ENCODE assay signal across 8 mouse cellular contexts in the genomic region with DNA sequence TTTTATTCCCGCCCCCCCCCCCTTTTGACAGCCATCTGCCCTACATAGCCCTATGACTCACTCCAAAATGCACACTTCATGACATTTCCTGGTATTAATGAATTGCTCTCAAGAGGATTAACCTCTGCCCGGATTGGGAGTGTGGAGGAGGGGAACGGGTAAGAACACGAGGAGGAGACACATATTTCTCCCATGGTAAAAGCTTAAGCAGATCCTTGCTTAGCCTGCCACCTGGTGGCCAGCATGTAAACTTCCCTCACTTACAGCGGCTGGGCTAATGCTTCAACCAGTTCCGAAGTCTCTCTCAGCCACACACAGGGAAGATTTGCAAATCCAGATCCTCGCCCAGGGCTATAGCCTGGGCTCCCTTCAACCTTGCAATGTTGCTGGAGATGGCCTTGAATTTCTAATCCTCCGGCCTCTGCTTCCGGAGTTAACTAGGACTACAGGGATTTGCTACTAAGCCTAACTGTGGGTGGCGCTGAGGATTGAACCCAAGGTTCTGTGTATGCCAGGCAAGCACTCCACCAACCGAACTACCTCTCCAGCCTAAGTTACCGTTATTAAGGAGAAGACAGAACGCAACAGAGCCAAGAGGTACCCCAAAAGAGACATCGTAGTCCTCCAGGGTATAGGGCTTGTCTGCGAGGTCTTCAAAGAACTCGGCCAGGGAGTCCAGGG. TPM values are rescaled to one million over a fixed set of nuclear protein-coding genes. Genes with fewer than 3 reads are reported as not detected.
DNase-seq lines count a peak whose midpoint lies in the region; ATAC-seq and TF ChIP-seq lines count a peak whose summit lies in the region.

No protein-coding gene starts in this region.

- peak; percentile 78 to 85 (median 79) for TF ChIP-seq CTCF in MEL (IDR thresholded peaks at IDR 0.05 in 2 of 3, conservative IDR thresholded peaks at IDR 0.05 in 1 of 3; ENCODE audit: control insufficient read depth in 1 of 3, insufficient read depth in 1 of 3, low read depth in 2 of 3, low read length in 3 of 3, poor library complexity in 1 of 3, severe bottlenecking in 1 of 3)

- TF ChIP-seq EP300 in MEL (IDR thresholded peaks at IDR 0.05; ENCODE audit: low read depth in 1 of 2, low read length in 2 of 2), result no peak

- H3K4me2 ChIP-seq in forebrain, embryonic 16.5 days (ENCODE audit: low read length), result peak overlapping the region; percentile 38

- H3K27ac ChIP-seq in MEL (ENCODE audit: control insufficient read depth, low read depth, low read length), result no peak overlapping the region
- H3K27ac ChIP-seq in forebrain, embryonic 16.5 days (ENCODE audit: low read length), result no peak overlapping the region

- no peak overlapping the region for H3K4me3 ChIP-seq in MEL (ENCODE audit: control insufficient read depth in 1 of 2, insufficient read depth in 1 of 2, low read depth in 2 of 2, low read length in 2 of 2)
- H3K4me3 ChIP-seq in forebrain, embryonic 16.5 days (replicated peaks; ENCODE audit: low read length), result no peak overlapping the region

- TF ChIP-seq RAD21 in MEL (IDR thresholded peaks at IDR 0.05; ENCODE audit: low read depth, low read length), result peak; percentile 67

- no peaks in the 10 kb centered on the region for H3K79me2 ChIP-seq in MEL (ENCODE audit: control insufficient read depth, insufficient read depth, low read length, poor library complexity)

- 42% methylated on average over 16 of the region's 16 CpGs for WGBS in forebrain, embryonic 16.5 days

- DNase-seq in MEL (ENCODE audit: low read depth, low spot score), result peak; percentile 87
- peak; percentile 84 to 85 for DNase-seq in cerebellum, adult 18-20 months
- DNase-seq in heart, postnatal 25 days (ENCODE audit: low spot score), result peak; percentile 55
- DNase-seq in layer of hippocampus, adult 18-20 months (ENCODE audit: low spot score in 2 of 2), result peak; percentile 76 to 78
- peak; percentile 83 to 86 for DNase-seq in lung, adult 18-20 months
- peak; percentile 71 for DNase-seq in testis, postnatal 14 days (ENCODE audit: low spot score)

- TF ChIP-seq POLR2A in MEL (IDR thresholded peaks at IDR 0.05; ENCODE audit: control insufficient read depth in 1 of 2, insufficient read depth in 1 of 2, low read depth in 1 of 2, low read length in 2 of 2, poor library complexity in 1 of 2), result no peak

- no peaks in the 10 kb centered on the region for H3K9me3 ChIP-seq in MEL (replicated peaks; ENCODE audit: insufficient read depth, low read length)
- H3K9me3 ChIP-seq in forebrain, embryonic 16.5 days (ENCODE audit: control insufficient read depth, low read length), result no peaks in the 10 kb centered on the region

- H3K9ac ChIP-seq in MEL (ENCODE audit: control insufficient read depth, low read depth, low read length, poor library complexity, severe bottlenecking), result no peak overlapping the region
- H3K9ac ChIP-seq in forebrain, embryonic 16.5 days (replicated peaks; ENCODE audit: low read depth, low read length), result no peak overlapping the region

- intact Hi-C loops in heart, postnatal 25 days (cut with DNase I), result no loop called here

- H3K36me3 ChIP-seq in MEL (ENCODE audit: control insufficient read depth in 1 of 2, insufficient read depth in 2 of 2, low read length in 2 of 2), result peaks cover 2 to 8% of the 10 kb centered on the region in 2 experiments
- H3K36me3 ChIP-seq in forebrain, embryonic 16.5 days (ENCODE audit: control insufficient read depth, insufficient read depth), result no peaks in the 10 kb centered on the region

- peaks cover 2 to 7% of the 10 kb centered on the region in 2 experiments for H3K4me1 ChIP-seq in MEL (ENCODE audit: control insufficient read depth in 1 of 2, insufficient read depth in 2 of 2, low read length in 2 of 2)
- H3K4me1 ChIP-seq in forebrain, embryonic 16.5 days (replicated peaks; ENCODE audit: control insufficient read depth, insufficient read depth, low read length), result peaks cover 29% of the 10 kb centered on the region

- peak; percentile 80 for ATAC-seq in forebrain, embryonic 16.5 days
- ATAC-seq in neutrophil, adult 5-6 weeks (ENCODE audit: extremely low read depth, insufficient number of reproducible peaks, low FRiP score, poor library complexity, severe bottlenecking), result peak; percentile 81

- H3K27me3 ChIP-seq in MEL (ENCODE audit: control insufficient read depth in 1 of 2, insufficient read depth in 2 of 2, low read length in 2 of 2), result no peaks in the 10 kb centered on the region
- H3K27me3 ChIP-seq in forebrain, embryonic 16.5 days (replicated peaks; ENCODE audit: control insufficient read depth, insufficient read depth, low read length), result no peaks in the 10 kb centered on the region

TF ChIP-seq in MEL, 35 proteins besides CTCF, POLR2A, EP300 and RAD21:
- TF ChIP-seq E2F4 (IDR thresholded peaks at IDR 0.05; ENCODE audit: borderline replicate concordance, low read depth, low read length) (no peak), MYC (IDR thresholded peaks at IDR 0.05; ENCODE audit: low read depth, low read length) (0 out of 2 replicates have a peak, but pooled peaks have one; percentile 34), SMC3 (IDR thresholded peaks at IDR 0.05; ENCODE audit: low read depth, low read length) (peak; percentile 60), CHD1 (IDR thresholded peaks at IDR 0.05; ENCODE audit: low read depth, low read length) (no peak)

RNA-seq across cellular contexts. Expression of a gene that starts 8.5 kb away (rescaled TPM):
- 46.2 and 53.7 TPM in 2 replicates for total RNA-seq in MEL (2012; rRNA removed)
- polyA plus RNA-seq in MEL (2012; ENCODE audit: insufficient read depth in 1 of 2, insufficient read length in 2 of 2, low read depth in 1 of 2, low replicate concordance in 2 of 2, missing spikeins in 1 of 2), result 10 to 100 TPM in 1 of 2 experiments, not detected in 1; 83.7 TPM
- 40.1 and 40.3 TPM in 2 replicates for polyA plus RNA-seq in forebrain, embryonic 16.5 days (2015; fragmentation: Nextera tagmentation; extraction: Ambion mirVana)
- total RNA-seq in heart, postnatal 25 days (2021), result 10 to 100 TPM; 27.7 to 28.9 TPM
- 1 to 10 TPM; 6.9 to 9.5 TPM for total RNA-seq in layer of hippocampus, adult 18-20 months (2021)
- 4.5 and 6.4 TPM in 2 replicates for total RNA-seq in neutrophil, adult 5-6 weeks (2017)

RNA-seq across cellular contexts. Expression of a gene that starts 47.1 kb away (rescaled TPM):
- 3.0 and 3.6 TPM in 2 replicates for total RNA-seq in MEL (2012; rRNA removed)
- 1 to 10 TPM in 1 of 2 experiments, not detected in 1; 8.3 TPM for polyA plus RNA-seq in MEL (2012; ENCODE audit: insufficient read depth in 1 of 2, insufficient read length in 2 of 2, low read depth in 1 of 2, low replicate concordance in 2 of 2, missing spikeins in 1 of 2)
- polyA plus RNA-seq in forebrain, embryonic 16.5 days (2015; fragmentation: Nextera tagmentation; extraction: Ambion mirVana), result 11.3 and 15.0 TPM in 2 replicates
- 10 to 100 TPM; 19.7 to 22.1 TPM for total RNA-seq in heart, postnatal 25 days (2021)
- 10 to 100 TPM; 21.8 to 23.2 TPM for total RNA-seq in layer of hippocampus, adult 18-20 months (2021)
- total RNA-seq in neutrophil, adult 5-6 weeks (2017), result 1.8 and 2.8 TPM in 2 replicates
